Mouse (Mus musculus) ovary, adult 2 months (tissue): ENCODE measurements around the gene Gm9844. TPM values are rescaled to one million over a fixed set of nuclear protein-coding genes. Genes with fewer than 3 reads are reported as not detected.

Experiments used
- polyA plus RNA-seq: library from polyadenylated mRNA; depleted of rRNA; stranded (reverse); fragments of >200 nt; gene quantifications from 2 replicates; pipeline ENCODE4 v1.2.3, GENCODE M21; 2012; rRNA removed

Gene Gm9844
- 0.84 and 1.3 TPM in 2 replicates for polyA plus RNA-seq

GRCm38 (mm10) chr7:24861913-24862312, at the start of gene Gm9844:
Gm9844 (plus strand) TSS chr7:24862213.

GRCm38 (mm10) chr7:24869532-24870165, 7.6 kb downstream of the Gm9844 start, which contains the start of the genes Lypd4 and Dmrtc2:
Lypd4 (minus strand) TSS chr7:24869941.
Dmrtc2 (plus strand) TSS chr7:24870057.

GRCm38 (mm10) chr7:24883896-24884692, 22.1 kb downstream of the Gm9844 start, which contains the start of gene Rps19:
Rps19 (plus strand) TSS chr7:24884371.

GRCm38 (mm10) chr7:24897224-24897623, 35.2 kb downstream of the Gm9844 start, which contains the start of gene Cd79a:
Cd79a (plus strand) TSS chr7:24897381.

GRCm38 (mm10) chr7:24902630-24903443, 40.8 kb downstream of the Gm9844 start, which contains the start of gene Arhgef1:
Arhgef1 (plus strand) TSS chr7:24902912.

Other genes starting within 250 kb of the Gm9844 start
- 3.0 and 3.6 TPM in 2 replicates for gene Lypd3, start 225.7 kb upstream of the Gm9844 start, polyA plus RNA-seq
- gene Tex101, start 185.5 kb upstream of the Gm9844 start, polyA plus RNA-seq, result not detected in 2 replicates
- gene BC049730, start 153.0 kb upstream of the Gm9844 start, polyA plus RNA-seq, result not detected in 2 replicates
- gene Gm4763, start 135.3 kb upstream of the Gm9844 start, polyA plus RNA-seq, result not detected in 2 replicates
- 3.6 and 5.0 TPM in 2 replicates for gene Cd177, start 101.9 kb upstream of the Gm9844 start, polyA plus RNA-seq
- gene Ceacam10, start 85.0 kb upstream of the Gm9844 start, polyA plus RNA-seq, result 0.25 and 0.35 TPM in 2 replicates
- gene Lypd4, start 7.7 kb downstream of the Gm9844 start, polyA plus RNA-seq, result not detected in 2 replicates
- gene Dmrtc2, start 7.8 kb downstream of the Gm9844 start, polyA plus RNA-seq, result not detected in 2 replicates
- 750 and 831 TPM in 2 replicates for gene Rps19, start 22.2 kb downstream of the Gm9844 start, polyA plus RNA-seq
- gene Cd79a, start 35.2 kb downstream of the Gm9844 start, polyA plus RNA-seq, result 1.5 and 2.0 TPM in 2 replicates
- 299 and 332 TPM in 2 replicates for gene Arhgef1, start 40.7 kb downstream of the Gm9844 start, polyA plus RNA-seq
- not detected in 2 replicates for gene Gm4881, start 82.3 kb downstream of the Gm9844 start, polyA plus RNA-seq
- 770 and 891 TPM in 2 replicates for gene Rabac1, start 110.5 kb downstream of the Gm9844 start, polyA plus RNA-seq
- 18.6 and 25.7 TPM in 2 replicates for gene Atp1a3, start 143.7 kb downstream of the Gm9844 start, polyA plus RNA-seq
- gene Grik5, start 210.1 kb downstream of the Gm9844 start, polyA plus RNA-seq, result 94.3 and 103 TPM in 2 replicates
- 72.5 and 73.2 TPM in 2 replicates for gene Zfp574, start 210.4 kb downstream of the Gm9844 start, polyA plus RNA-seq